Mouse (Mus musculus): ENCODE results near the gene Dennd2d.
A peak's percentile ranks its signal among the peaks of the same experiment; 100 is the strongest.

Gene Dennd2d

GRCm38 (mm10) chr3:106482281-106483081, at the start of gene Dennd2d:
Gene Dennd2d (plus strand): TSS chr3:106482405.
- no peak for DNase-seq (ENCODE audit: low spot score in 2 of 2)

DNA sequence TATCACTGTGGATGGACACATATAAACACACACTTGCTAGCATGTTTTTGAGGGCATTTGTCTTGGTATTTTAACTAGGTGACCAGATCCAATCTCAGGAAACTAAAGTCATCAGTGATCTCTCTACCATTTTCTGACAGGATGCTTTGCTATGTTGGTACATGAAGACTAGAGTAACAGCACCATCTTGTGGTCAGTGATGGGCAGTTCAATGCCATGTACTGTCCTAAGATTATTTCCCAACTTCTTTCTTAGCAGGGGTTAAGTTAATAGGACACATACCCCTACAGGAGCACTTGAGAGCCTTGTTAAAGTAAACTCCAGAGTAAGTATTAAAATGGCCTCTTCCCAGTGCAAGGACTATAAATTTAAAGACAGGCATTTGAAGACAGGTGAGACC, 33.6 kb upstream of the Dennd2d start:
- DNase-seq (ENCODE audit: low spot score in 2 of 2) = peak; percentile 34 to 37

GRCm38 (mm10) chr3:106448995-106449394, 33.2 kb upstream of the Dennd2d start:
- no peak for DNase-seq (ENCODE audit: low spot score in 2 of 2)

GRCm38 (mm10) chr3:106449567-106449966, 32.6 kb upstream of the Dennd2d start:
- no peak for DNase-seq (ENCODE audit: low spot score in 2 of 2)

- no peak for DNase-seq (ENCODE audit: low spot score in 2 of 2)
Measured at GRCm38 (mm10) chr3:106452616-106453015, 29.6 kb upstream of the Dennd2d start.

GRCm38 (mm10) chr3:106457298-106457869, 24.8 kb upstream of the Dennd2d start:
- no peak for DNase-seq (ENCODE audit: low spot score in 2 of 2)

- DNase-seq (ENCODE audit: low spot score in 2 of 2) = no peak
Measured at GRCm38 (mm10) chr3:106462059-106462470, 20.1 kb upstream of the Dennd2d start.

DNA sequence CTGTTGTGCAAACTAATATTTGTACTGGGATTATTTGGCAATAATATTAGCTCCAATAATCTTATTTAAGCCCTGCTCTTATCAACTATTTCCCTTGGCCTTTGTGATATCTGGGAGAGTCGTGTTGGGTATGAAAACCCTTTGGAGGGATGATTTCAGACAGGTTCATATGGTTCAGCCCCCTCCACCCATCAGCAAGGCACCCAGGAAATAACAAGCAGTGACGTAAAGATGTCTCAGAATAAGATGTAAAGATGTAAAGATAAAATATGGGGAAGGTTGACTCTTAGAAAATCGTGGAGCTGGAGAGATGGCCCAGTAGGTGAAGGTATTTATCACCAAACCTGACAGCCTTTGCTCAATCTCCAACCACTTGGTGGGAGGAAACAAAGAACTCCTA, 19.7 kb upstream of the Dennd2d start:
- DNase-seq (ENCODE audit: low spot score in 2 of 2) = no peak

DNA sequence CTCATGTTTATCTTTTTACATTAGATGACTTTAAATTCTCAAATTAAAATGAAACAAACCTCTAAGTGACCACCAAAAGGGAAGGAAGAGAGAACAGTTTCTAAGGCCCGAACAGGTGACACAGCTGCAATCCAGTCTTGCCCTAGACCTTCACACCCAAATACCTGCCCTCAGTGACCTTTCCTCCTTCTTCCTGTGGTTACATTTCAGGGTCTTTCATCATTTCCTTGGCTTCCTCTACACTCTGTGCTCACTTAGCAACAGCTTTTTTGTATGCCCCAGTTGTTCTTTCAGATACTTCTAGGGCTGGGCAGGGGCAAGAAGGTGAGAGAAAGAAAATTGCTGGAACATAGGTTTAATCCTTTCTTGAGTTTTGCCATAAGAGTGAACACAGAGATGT, 17.5 kb upstream of the Dennd2d start:
- DNase-seq (ENCODE audit: low spot score in 2 of 2) = no peak

GRCm38 (mm10) chr3:106474210-106474609, 8.0 kb upstream of the Dennd2d start:
- no peak for DNase-seq (ENCODE audit: low spot score in 2 of 2)

- no peak for DNase-seq (ENCODE audit: low spot score in 2 of 2)
Measured at GRCm38 (mm10) chr3:106476863-106477262, 5.3 kb upstream of the Dennd2d start.

- DNase-seq (ENCODE audit: low spot score in 2 of 2) = no peak
Measured at GRCm38 (mm10) chr3:106483297-106483696, 1.1 kb downstream of the Dennd2d start.

DNA sequence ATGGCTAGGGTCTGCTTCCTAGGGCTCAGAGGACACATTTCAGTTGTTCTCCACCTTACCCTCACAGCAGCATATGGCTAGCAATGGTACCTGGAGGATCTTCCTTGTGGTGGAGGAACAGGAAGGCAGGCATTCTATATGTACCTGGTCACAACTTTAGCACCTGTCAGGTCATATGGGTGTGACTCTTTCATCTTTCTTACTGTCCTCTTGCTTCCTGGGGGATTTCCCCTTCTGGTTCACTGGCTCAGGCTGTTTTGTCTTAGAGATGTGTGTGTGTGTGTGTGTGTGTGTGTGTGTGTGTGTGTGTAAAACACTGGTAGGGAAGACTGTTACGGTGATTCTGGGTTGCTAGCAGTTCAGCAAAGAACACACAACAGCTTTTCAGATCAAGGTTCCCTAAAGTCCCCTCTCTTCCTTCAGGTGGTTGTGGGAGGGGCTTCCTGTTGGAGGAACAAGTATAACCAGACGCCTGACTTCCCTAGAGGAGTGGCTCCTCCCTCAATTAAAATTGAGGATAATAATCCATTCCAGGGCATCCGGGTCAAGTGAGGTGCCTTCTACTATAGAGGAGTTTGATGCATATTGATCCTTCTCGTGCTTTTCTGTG, 1.7 kb downstream of the Dennd2d start:
- DNase-seq (ENCODE audit: low spot score in 2 of 2) = no peak

- DNase-seq (ENCODE audit: low spot score in 2 of 2) = no peak
Measured at GRCm38 (mm10) chr3:106484861-106485260, 2.7 kb downstream of the Dennd2d start.

GRCm38 (mm10) chr3:106485810-106486209, 3.6 kb downstream of the Dennd2d start:
- no peak for DNase-seq (ENCODE audit: low spot score in 2 of 2)

- DNase-seq (ENCODE audit: low spot score in 2 of 2) = no peak
Measured at GRCm38 (mm10) chr3:106487551-106487950, 5.3 kb downstream of the Dennd2d start.

DNA sequence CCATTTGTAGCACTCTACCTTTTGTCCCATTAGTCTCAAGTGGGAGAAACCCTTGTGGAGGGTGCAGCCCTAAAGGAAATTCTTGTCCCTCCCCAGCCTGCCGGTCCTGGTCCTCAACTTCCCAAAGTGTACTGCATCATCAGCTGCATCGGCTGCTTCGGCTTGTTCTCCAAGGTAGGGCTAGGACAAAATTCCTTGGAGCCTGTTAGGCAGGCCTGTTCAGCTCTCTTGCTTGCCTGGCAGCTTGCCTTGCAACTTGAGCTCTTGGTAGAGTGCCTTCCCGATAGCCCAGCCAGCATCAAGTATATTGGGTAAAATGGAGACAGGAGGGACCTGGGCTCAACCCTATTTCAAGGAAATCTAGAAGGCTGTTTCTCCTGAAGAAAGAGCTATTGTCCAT, 8.0 kb downstream of the Dennd2d start:
- DNase-seq (ENCODE audit: low spot score in 2 of 2) = no peak

- no peak for DNase-seq (ENCODE audit: low spot score in 2 of 2)
Measured at GRCm38 (mm10) chr3:106492723-106493122, 10.5 kb downstream of the Dennd2d start.

- DNase-seq (ENCODE audit: low spot score in 2 of 2) = no peak
Measured at GRCm38 (mm10) chr3:106493202-106493601, 11.0 kb downstream of the Dennd2d start.

DNA sequence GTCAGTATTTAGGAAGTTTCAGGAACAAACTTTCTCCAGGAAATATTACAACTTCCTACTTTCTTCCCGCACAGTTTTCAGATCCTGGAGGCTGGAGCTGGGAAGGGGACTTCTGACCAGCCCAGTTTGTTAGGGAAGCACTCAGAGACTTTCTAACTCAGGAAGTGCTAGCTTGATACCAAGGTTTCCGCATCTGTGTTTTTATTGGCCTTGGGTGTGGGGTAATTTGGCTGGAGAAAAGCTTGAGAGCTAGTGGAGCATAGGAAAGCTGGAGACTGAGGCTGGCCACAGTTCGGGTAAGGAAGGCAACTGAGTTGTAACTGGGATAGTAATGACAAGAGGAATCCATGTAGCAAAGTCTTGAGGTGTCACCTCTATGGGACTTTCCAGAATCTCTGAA, 11.7 kb downstream of the Dennd2d start:
- no peak for DNase-seq (ENCODE audit: low spot score in 2 of 2)

GRCm38 (mm10) chr3:106494417-106494950, 12.3 kb downstream of the Dennd2d start:
- no peak for DNase-seq (ENCODE audit: low spot score in 2 of 2)

DNA sequence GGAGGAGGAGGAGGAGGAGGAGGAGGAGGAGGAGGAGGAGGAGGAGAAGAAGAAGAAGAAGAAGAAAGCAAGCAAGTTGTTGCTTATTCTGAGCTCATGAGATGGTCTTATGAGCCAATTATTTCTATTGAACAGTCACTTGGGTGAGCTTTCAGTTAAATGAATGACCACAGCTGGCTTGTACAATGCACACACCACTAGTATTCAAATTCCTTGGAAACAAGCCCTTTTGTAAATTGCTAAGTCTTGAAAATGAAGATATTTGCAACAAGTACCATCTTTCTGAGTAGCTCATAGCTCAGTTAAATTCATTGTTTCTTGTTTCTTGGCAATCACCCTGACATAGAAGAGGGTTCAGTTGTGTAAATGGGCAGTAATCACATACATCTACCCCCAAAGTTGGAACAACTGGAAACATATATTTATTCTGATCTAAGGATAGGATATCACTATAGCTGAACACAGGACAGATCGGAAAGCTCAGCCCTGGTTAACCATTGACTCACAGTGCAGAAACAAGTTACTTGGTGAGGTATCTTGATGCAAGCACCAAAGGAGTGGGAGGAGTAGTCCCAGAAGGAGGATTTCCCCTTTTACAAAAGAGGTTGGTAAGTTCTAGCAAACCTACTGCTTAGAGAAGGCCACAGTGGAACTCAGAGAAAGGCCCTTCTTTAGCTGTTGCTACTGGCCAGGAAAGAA, 13.3 kb downstream of the Dennd2d start:
- DNase-seq (ENCODE audit: low spot score in 2 of 2) = no peak

Data from right cerebral cortex, adult 2 months (tissue).